Mouse (Mus musculus): ENCODE results near the gene Pex10. TPM values are rescaled to one million over a fixed set of nuclear protein-coding genes. Genes with fewer than 3 reads are reported as not detected.
A peak's percentile ranks its signal among the peaks of the same experiment; 100 is the strongest.

The Pex10 gene
- polyA plus RNA-seq, 1 experiment from 2014 or later = 24.0 TPM

- Histone ChIP-seq H3K36me3 (no peaks in the 10 kb centered on the region), H3K27ac (no peak overlapping the region), H3K9ac (no peak overlapping the region), H3K4me2 (no peak overlapping the region), H3K4me3 (replicated peaks) (no peak overlapping the region), H3K9me3 (replicated peaks) (no peaks in the 10 kb centered on the region), H3K27me3 (peaks cover 65% of the 10 kb centered on the region), H3K4me1 (0 out of 2 replicates have a peak, but pooled peaks cover 4% of the 10 kb centered on the region)
- 62% methylated on average over 13 of the region's 13 CpGs for WGBS
- ATAC-seq (replicated peaks; ENCODE audit: low FRiP score) = no peak
These were observed 32.0 kb upstream of the Pex10 start for GRCm38 (mm10) chr4:155034787-155035186.

GRCm38 (mm10) chr4:155040197-155040596, 26.6 kb upstream of the Pex10 start:
- no peak for ATAC-seq (replicated peaks; ENCODE audit: low FRiP score)
- no peak overlapping the region for H3K27ac ChIP-seq
- H3K4me1 ChIP-seq = peaks cover 10% of the 10 kb centered on the region
- H3K36me3 ChIP-seq = no peaks in the 10 kb centered on the region
- H3K4me3 ChIP-seq (replicated peaks) = no peak overlapping the region
- no peak overlapping the region for H3K9ac ChIP-seq
- 27% methylated on average over 9 of the region's 9 CpGs for WGBS
- no peak overlapping the region for H3K4me2 ChIP-seq
- H3K27me3 ChIP-seq = peaks cover 78% of the 10 kb centered on the region
- H3K9me3 ChIP-seq (replicated peaks) = no peaks in the 10 kb centered on the region

- H3K4me2 ChIP-seq = no peak overlapping the region
- peaks cover 81% of the 10 kb centered on the region for H3K27me3 ChIP-seq
- H3K4me3 ChIP-seq (replicated peaks) = no peak overlapping the region
- H3K9me3 ChIP-seq (replicated peaks) = no peaks in the 10 kb centered on the region
- 64% methylated on average over 6 of the region's 6 CpGs for WGBS
- no peaks in the 10 kb centered on the region for H3K36me3 ChIP-seq
- no peak for ATAC-seq (replicated peaks; ENCODE audit: low FRiP score)
- peaks cover 10% of the 10 kb centered on the region for H3K4me1 ChIP-seq
- H3K27ac ChIP-seq = no peak overlapping the region
- H3K9ac ChIP-seq = no peak overlapping the region
These were observed 26.1 kb upstream of the Pex10 start for GRCm38 (mm10) chr4:155040696-155041095.

- peaks cover 72% of the 10 kb centered on the region for H3K27me3 ChIP-seq
- no peak overlapping the region for H3K27ac ChIP-seq
- ATAC-seq (replicated peaks; ENCODE audit: low FRiP score) = 0 out of 2 replicates have a peak, but pooled peaks have one; percentile 9
- peaks cover 10% of the 10 kb centered on the region for H3K4me1 ChIP-seq
- H3K36me3 ChIP-seq = no peaks in the 10 kb centered on the region
- WGBS = 3% methylated on average over 65 of the region's 65 CpGs
- peak overlapping the region; percentile 40 for H3K4me3 ChIP-seq (replicated peaks)
- no peaks in the 10 kb centered on the region for H3K9me3 ChIP-seq (replicated peaks)
- H3K4me2 ChIP-seq = peak overlapping the region; percentile 74
- H3K9ac ChIP-seq = no peak overlapping the region
These were observed 24.1 kb upstream of the Pex10 start for GRCm38 (mm10) chr4:155042606-155043288.

- no peak overlapping the region for H3K27ac ChIP-seq
- H3K9me3 ChIP-seq (replicated peaks) = no peaks in the 10 kb centered on the region
- no peak for ATAC-seq (replicated peaks; ENCODE audit: low FRiP score)
- peak overlapping the region; percentile 40 for H3K4me3 ChIP-seq (replicated peaks)
- peaks cover 10% of the 10 kb centered on the region for H3K4me1 ChIP-seq
- H3K27me3 ChIP-seq = peaks cover 72% of the 10 kb centered on the region
- H3K4me2 ChIP-seq = peak overlapping the region; percentile 74
- no peak overlapping the region for H3K9ac ChIP-seq
- WGBS = 2% methylated on average over 25 of the region's 25 CpGs
- no peaks in the 10 kb centered on the region for H3K36me3 ChIP-seq
These were observed 23.6 kb upstream of the Pex10 start for GRCm38 (mm10) chr4:155043289-155043625.

- no peak for ATAC-seq (replicated peaks; ENCODE audit: low FRiP score)
- 86% methylated on average over 14 of the region's 14 CpGs for WGBS
These were observed 20.2 kb upstream of the Pex10 start for GRCm38 (mm10) chr4:155046636-155047035.

GRCm38 (mm10) chr4:155050116-155050515, 16.7 kb upstream of the Pex10 start:
- no peak overlapping the region for H3K4me3 ChIP-seq (replicated peaks)
- H3K9me3 ChIP-seq (replicated peaks) = no peaks in the 10 kb centered on the region
- no peaks in the 10 kb centered on the region for H3K4me1 ChIP-seq
- H3K36me3 ChIP-seq = no peaks in the 10 kb centered on the region
- no peak overlapping the region for H3K4me2 ChIP-seq
- H3K27ac ChIP-seq = no peak overlapping the region
- peaks cover 12% of the 10 kb centered on the region for H3K27me3 ChIP-seq
- WGBS = 57% methylated on average over 7 of the region's 7 CpGs
- H3K9ac ChIP-seq = no peak overlapping the region
- no peak for ATAC-seq (replicated peaks; ENCODE audit: low FRiP score)

More at GRCm38 (mm10) chr4:155046636-155047035, 20.2 kb upstream of the Pex10 start:
- no peaks in the 10 kb centered on the region for H3K9me3 ChIP-seq (replicated peaks)
- peaks cover 10% of the 10 kb centered on the region for H3K4me1 ChIP-seq
- H3K4me2 ChIP-seq = no peak overlapping the region
- no peak overlapping the region for H3K9ac ChIP-seq
- no peaks in the 10 kb centered on the region for H3K36me3 ChIP-seq
- H3K27ac ChIP-seq = no peak overlapping the region
- H3K4me3 ChIP-seq (replicated peaks) = no peak overlapping the region
- peaks cover 47% of the 10 kb centered on the region for H3K27me3 ChIP-seq

- H3K4me2 ChIP-seq = no peak within 1 kb of the TSS
- H3K36me3 ChIP-seq = no peaks in the 10 kb centered on the region
- no peak for ATAC-seq (replicated peaks; ENCODE audit: low FRiP score)
- peaks cover 15% of the 10 kb centered on the region; the same call in 1 of the 2 replicates for H3K4me1 ChIP-seq
- no peak within 1 kb of the TSS for H3K9ac ChIP-seq
- no peaks in the 10 kb centered on the region for H3K9me3 ChIP-seq (replicated peaks)
- no peak within 1 kb of the TSS for H3K27ac ChIP-seq
- no peaks in the 10 kb centered on the region; the same call in 1 of the 2 replicates for H3K27me3 ChIP-seq
- 53% methylated on average over 10 of the region's 10 CpGs for WGBS
- H3K4me3 ChIP-seq (replicated peaks) = no peak within 1 kb of the TSS
These were observed 10.1 kb upstream of the Pex10 start, which contains the start of gene Plch2 for GRCm38 (mm10) chr4:155056724-155057123. Gene Plch2 (minus strand): TSS chr4:155056784.

GRCm38 (mm10) chr4:155058325-155058724, 8.5 kb upstream of the Pex10 start:
- H3K4me3 ChIP-seq (replicated peaks) = no peak overlapping the region
- WGBS = 42% methylated on average over 10 of the region's 10 CpGs
- no peaks in the 10 kb centered on the region for H3K9me3 ChIP-seq (replicated peaks)
- H3K27me3 ChIP-seq = no peaks in the 10 kb centered on the region; the same call in 1 of the 2 replicates
- peaks cover 23% of the 10 kb centered on the region for H3K4me1 ChIP-seq
- no peaks in the 10 kb centered on the region for H3K36me3 ChIP-seq
- no peak for ATAC-seq (replicated peaks; ENCODE audit: low FRiP score)
- no peak overlapping the region for H3K4me2 ChIP-seq
- H3K27ac ChIP-seq = no peak overlapping the region
- no peak overlapping the region for H3K9ac ChIP-seq

GRCm38 (mm10) chr4:155063895-155064294, 2.9 kb upstream of the Pex10 start:
- H3K27me3 ChIP-seq = no peaks in the 10 kb centered on the region
- H3K4me1 ChIP-seq = peaks cover 40% of the 10 kb centered on the region
- peak overlapping the region; percentile 88 for H3K27ac ChIP-seq
- peak; percentile 31; the same call in 1 of the 2 replicates for ATAC-seq (replicated peaks; ENCODE audit: low FRiP score)
- H3K4me2 ChIP-seq = peak overlapping the region; percentile 14; the same call in 1 of the 2 replicates
- 6% methylated on average over 3 of the region's 3 CpGs for WGBS
- no peak overlapping the region for H3K9ac ChIP-seq
- peaks cover 7% of the 10 kb centered on the region for H3K36me3 ChIP-seq
- no peak overlapping the region for H3K4me3 ChIP-seq (replicated peaks)
- H3K9me3 ChIP-seq (replicated peaks) = no peaks in the 10 kb centered on the region

- Histone ChIP-seq H3K9me3 (replicated peaks) (no peaks in the 10 kb centered on the region), H3K4me3 (replicated peaks) (no peak overlapping the region), H3K4me1 (peaks cover 44% of the 10 kb centered on the region), H3K4me2 (no peak overlapping the region), H3K9ac (no peak overlapping the region), H3K27ac (peak overlapping the region; percentile 88), H3K27me3 (no peaks in the 10 kb centered on the region), H3K36me3 (peaks cover 13% of the 10 kb centered on the region)
- WGBS = 58% methylated on average over 2 of the region's 2 CpGs
- no peak for ATAC-seq (replicated peaks; ENCODE audit: low FRiP score)
These were observed 2.3 kb upstream of the Pex10 start for GRCm38 (mm10) chr4:155064474-155064873.

GRCm38 (mm10) chr4:155065970-155066833, 614 bp upstream of the Pex10 start:
- H3K9me3 ChIP-seq (replicated peaks) = no peaks in the 10 kb centered on the region
- peaks cover 30% of the 10 kb centered on the region for H3K36me3 ChIP-seq
- no peaks in the 10 kb centered on the region for H3K27me3 ChIP-seq
- peak; percentile 54 for ATAC-seq (replicated peaks; ENCODE audit: low FRiP score)
- peak overlapping the region; percentile 39 for H3K9ac ChIP-seq
- H3K4me2 ChIP-seq = peak overlapping the region; percentile 74
- peak overlapping the region; percentile 68 for H3K4me3 ChIP-seq (replicated peaks)
- 4% methylated on average over 15 of the region's 15 CpGs for WGBS
- peak overlapping the region; percentile 80 for H3K27ac ChIP-seq
- peaks cover 45% of the 10 kb centered on the region for H3K4me1 ChIP-seq

All from kidney, embryonic 15.5 days (tissue).